29 mouse cellular contexts compared by ENCODE assay signal in genomic region chr1:71876712-71877401, GRCm38 (mm10).
DNase-seq lines count a peak whose midpoint lies in the region; ATAC-seq lines count a peak whose summit lies in the region.
"Had no signal": no experiment of that assay in that cellular context is flagged by ENCODE, and none has a peak within 500 bp of the region (broad histone marks: within the 10 kb centered on the region; RNA-seq: fewer than 3 reads in every experiment).

No protein-coding gene starts in this region.

- 81% methylated on average over 9 of the region's 9 CpGs for WGBS in midbrain, embryonic 14.5 days
- WGBS in midbrain, embryonic 10.5 days: 80% methylated on average over 9 of the region's 9 CpGs
- WGBS in embryonic facial prominence, embryonic 14.5 days: 41% methylated on average over 9 of the region's 9 CpGs
- whole genome bisulfite sequencing in limb, embryonic 12.5 days: 37% methylated on average over 9 of the region's 9 CpGs
- 69% methylated on average over 9 of the region's 9 CpGs for WGBS in liver, embryonic 12.5 days (ENCODE audit: insufficient replicate concordance)

- peak; percentile 18 for DNase-seq in midbrain, embryonic 14.5 days
- DNase-seq in midbrain, embryonic 10.5 days (ENCODE audit: low spot score): no peak
- peak; percentile 82 for DNase-seq in embryonic facial prominence, embryonic 14.5 days (ENCODE audit: low spot score)
- DNase-seq in MN1 (ENCODE audit: low spot score): no peak
- DNase-seq in spleen, adult 18-20 months: no peak
- DNase-seq: adrenal gland, postnatal 14 days; cerebellum, adult 11 months; cerebellum, adult 9-10 months; cerebellum, postnatal 36 days; embryo, embryonic 11 days; gastrocnemius, postnatal 14 days; heart, postnatal 36 days; kidney, adult 8-10 months; kidney, postnatal 4 days; liver; thymus, adult 18-20 months; thymus, postnatal 25 days had no signal

- no peaks in the 10 kb centered on the region for H3K27me3 ChIP-seq in midbrain, embryonic 14.5 days (ENCODE audit: control insufficient read depth, insufficient read depth, low read length)
- H3K27me3 ChIP-seq in midbrain, embryonic 10.5 days (ENCODE audit: low read depth, poor library complexity, severe bottlenecking): no peaks in the 10 kb centered on the region
- H3K27me3 ChIP-seq in embryonic facial prominence, embryonic 14.5 days (replicated peaks; ENCODE audit: control insufficient read depth, insufficient read depth, low read length): no peaks in the 10 kb centered on the region
- H3K27me3 ChIP-seq in limb, embryonic 12.5 days: no peaks in the 10 kb centered on the region
- no peaks in the 10 kb centered on the region for H3K27me3 ChIP-seq in liver, embryonic 12.5 days (replicated peaks)
- H3K27me3 ChIP-seq: heart, embryonic 15.5 days; hindbrain, embryonic 12.5 days; lung, embryonic 15.5 days had no signal

- H3K4me2 ChIP-seq in midbrain, embryonic 14.5 days (ENCODE audit: low read length): no peak overlapping the region
- H3K4me2 ChIP-seq in embryonic facial prominence, embryonic 14.5 days (ENCODE audit: low read depth, low read length): peak overlapping the region; percentile 35
- peak overlapping the region; percentile 35 for H3K4me2 ChIP-seq in limb, embryonic 12.5 days
- H3K4me2 ChIP-seq in liver, embryonic 12.5 days: no peak overlapping the region
- H3K4me2 ChIP-seq: heart, embryonic 15.5 days; hindbrain, embryonic 12.5 days; lung, embryonic 15.5 days; midbrain, embryonic 11.5 days had no signal

- no peaks in the 10 kb centered on the region for H3K9me3 ChIP-seq in midbrain, embryonic 14.5 days (ENCODE audit: control insufficient read depth, low read length)
- no peaks in the 10 kb centered on the region for H3K9me3 ChIP-seq in midbrain, embryonic 10.5 days (replicated peaks)
- H3K9me3 ChIP-seq in embryonic facial prominence, embryonic 14.5 days (ENCODE audit: control insufficient read depth, low read length): no peaks in the 10 kb centered on the region
- H3K9me3 ChIP-seq in limb, embryonic 12.5 days: no peaks in the 10 kb centered on the region
- no peaks in the 10 kb centered on the region for H3K9me3 ChIP-seq in liver, embryonic 12.5 days (replicated peaks)
- H3K9me3 ChIP-seq: G1E; heart, embryonic 15.5 days; hindbrain, embryonic 12.5 days; lung, embryonic 15.5 days had no signal

- no peak overlapping the region for H3K27ac ChIP-seq in midbrain, embryonic 14.5 days (replicated peaks; ENCODE audit: low read depth, low read length)
- H3K27ac ChIP-seq in midbrain, embryonic 10.5 days (replicated peaks): no peak overlapping the region
- H3K27ac ChIP-seq in embryonic facial prominence, embryonic 14.5 days (replicated peaks; ENCODE audit: low read depth, low read length): peak overlapping the region; percentile 46
- H3K27ac ChIP-seq in limb, embryonic 12.5 days: peak overlapping the region; percentile 56
- H3K27ac ChIP-seq in liver, embryonic 12.5 days: no peak overlapping the region
- H3K27ac ChIP-seq: heart, embryonic 15.5 days; hindbrain, embryonic 12.5 days; hindbrain, postnatal 0 days; kidney, postnatal 0 days; lung, embryonic 15.5 days; stomach, postnatal 0 days had no signal

- H3K4me3 ChIP-seq in midbrain, embryonic 14.5 days (replicated peaks; ENCODE audit: low read depth, low read length): no peak overlapping the region
- no peak overlapping the region for H3K4me3 ChIP-seq in midbrain, embryonic 10.5 days
- no peak overlapping the region for H3K4me3 ChIP-seq in embryonic facial prominence, embryonic 14.5 days (ENCODE audit: low read depth, low read length)
- H3K4me3 ChIP-seq in limb, embryonic 12.5 days (replicated peaks): no peak overlapping the region
- H3K4me3 ChIP-seq in liver, embryonic 12.5 days: no peak overlapping the region
- H3K4me3 ChIP-seq: erythroblast, embryonic 14.5 days; heart, embryonic 15.5 days; hindbrain, embryonic 12.5 days; lung, embryonic 15.5 days had no signal

- H3K9ac ChIP-seq in midbrain, embryonic 14.5 days (replicated peaks; ENCODE audit: low read length): no peak overlapping the region
- H3K9ac ChIP-seq in embryonic facial prominence, embryonic 14.5 days (ENCODE audit: low read depth, low read length): no peak overlapping the region
- no peak overlapping the region for H3K9ac ChIP-seq in limb, embryonic 12.5 days (replicated peaks)
- H3K9ac ChIP-seq in liver, embryonic 12.5 days: no peak overlapping the region
- H3K9ac ChIP-seq: heart, embryonic 15.5 days; hindbrain, embryonic 12.5 days; lung, embryonic 15.5 days had no signal

- no peak for ATAC-seq in midbrain, embryonic 14.5 days (ENCODE audit: low FRiP score, low TSS enrichment)
- ATAC-seq in embryonic facial prominence, embryonic 14.5 days (ENCODE audit: low read depth): peak; percentile 47; the same call in 1 of the 2 replicates
- no peak for ATAC-seq in limb, embryonic 12.5 days (ENCODE audit: insufficient number of reproducible peaks, insufficient read depth, low FRiP score, low TSS enrichment, low read depth)
- no peak for ATAC-seq in liver, embryonic 12.5 days
- ATAC-seq: hindbrain, postnatal 0 days; intestine, embryonic 16.5 days had no signal

- H3K4me1 ChIP-seq in midbrain, embryonic 14.5 days (ENCODE audit: control insufficient read depth, insufficient read depth, low read length): no peaks in the 10 kb centered on the region
- no peaks in the 10 kb centered on the region for H3K4me1 ChIP-seq in midbrain, embryonic 10.5 days
- H3K4me1 ChIP-seq in embryonic facial prominence, embryonic 14.5 days (ENCODE audit: control insufficient read depth, insufficient read depth, low read length): peaks cover 20% of the 10 kb centered on the region; the same call in 1 of the 2 replicates
- H3K4me1 ChIP-seq in limb, embryonic 12.5 days (replicated peaks): peaks cover 28% of the 10 kb centered on the region
- no peaks in the 10 kb centered on the region for H3K4me1 ChIP-seq in liver, embryonic 12.5 days
- H3K4me1 ChIP-seq: heart, embryonic 15.5 days; hindbrain, embryonic 12.5 days had no signal

- no peaks in the 10 kb centered on the region for H3K36me3 ChIP-seq in midbrain, embryonic 14.5 days (ENCODE audit: control insufficient read depth, insufficient read depth, low read length)
- no peaks in the 10 kb centered on the region for H3K36me3 ChIP-seq in midbrain, embryonic 10.5 days
- no peaks in the 10 kb centered on the region for H3K36me3 ChIP-seq in embryonic facial prominence, embryonic 14.5 days (ENCODE audit: control insufficient read depth, insufficient read depth, low read length)
- H3K36me3 ChIP-seq in limb, embryonic 12.5 days: no peaks in the 10 kb centered on the region
- H3K36me3 ChIP-seq in liver, embryonic 12.5 days: no peaks in the 10 kb centered on the region
- H3K36me3 ChIP-seq: G1E; heart, embryonic 15.5 days; hindbrain, embryonic 12.5 days; lung, embryonic 15.5 days had no signal

Comparison
In these comparisons a context has a peak if more than half of its experiments do, and no peak if none do; other contexts are left out.
1. DNase-seq: peak in midbrain, embryonic 14.5 days (single experiment) and embryonic facial prominence, embryonic 14.5 days (single experiment); none in midbrain, embryonic 10.5 days (single experiment), MN1 (single experiment) and spleen, adult 18-20 months (0 of 2).
2. H3K27ac ChIP-seq: peak in embryonic facial prominence, embryonic 14.5 days (single experiment) and limb, embryonic 12.5 days (single experiment); none in midbrain, embryonic 14.5 days (single experiment), midbrain, embryonic 10.5 days (single experiment) and liver, embryonic 12.5 days (single experiment).
3. H3K4me2 ChIP-seq: peak in embryonic facial prominence, embryonic 14.5 days (single experiment) and limb, embryonic 12.5 days (single experiment); none in midbrain, embryonic 14.5 days (single experiment) and liver, embryonic 12.5 days (single experiment).